Mouse (Mus musculus) thymus, adult 2 months (tissue): Measurements from ENCODE around the gene Stac2. TPM values are rescaled to one million over a fixed set of nuclear protein-coding genes. Genes with fewer than 3 reads are reported as not detected.

Source experiments
- DNase-seq: peaks from one replicate; pipeline ENCODE4 v3.0.0; 2021
- H3K27ac ChIP-seq: fragments of 200-500 bp; 2 replicates; pipeline ENCODE4 v1.5.1; 2012; ENCODE audit warnings: low read length, control low read depth; ENCODE audit not compliant: control insufficient read depth, insufficient read depth
- H3K27me3 ChIP-seq: fragments of 200-500 bp; 2 replicates; pipeline ENCODE4 v1.6.1; 2012; ENCODE audit warnings: mild to moderate bottlenecking, low read length, moderate library complexity, mixed read lengths; ENCODE audit not compliant: control insufficient read depth, insufficient read depth
- H3K36me3 ChIP-seq: fragments of 200-500 bp; 2 replicates; pipeline ENCODE4 v1.6.1; 2012; ENCODE audit warnings: mild to moderate bottlenecking, low read length, moderate library complexity; ENCODE audit not compliant: control insufficient read depth, insufficient read depth
- H3K4me1 ChIP-seq: fragments of 200-500 bp; replicated peaks from 2 replicates; pipeline ENCODE4 v1.6.1; 2012; ENCODE audit warnings: low read length; ENCODE audit not compliant: control insufficient read depth, insufficient read depth
- H3K4me3 ChIP-seq: fragments of 200-500 bp; 2 replicates; pipeline ENCODE4 v1.5.1; 2012; ENCODE audit warnings: mild to moderate bottlenecking, low read length, control low read depth, moderate library complexity; ENCODE audit not compliant: control insufficient read depth, insufficient read depth
- CTCF ChIP-seq: fragments of 200-500 bp; IDR thresholded peaks from 2 replicates; pipeline ENCODE4 v1.5.1; 2012; ENCODE audit warnings: mild to moderate bottlenecking, control low read depth, low read length, moderate library complexity, borderline replicate concordance; ENCODE audit not compliant: control insufficient read depth, poor library complexity, insufficient read depth; ENCODE audit errors: extremely low read depth
- POLR2A ChIP-seq: fragments of 200-500 bp; IDR thresholded peaks from 2 replicates; pipeline ENCODE4 v1.6.1; 2012; ENCODE audit warnings: mild to moderate bottlenecking, low read length, control low read depth, moderate library complexity; ENCODE audit not compliant: control insufficient read depth, poor library complexity, insufficient read depth; ENCODE audit errors: extremely low read depth
- WGBS: fragments of 180-500 bp; shearing (Covaris S2); methylation state at CpG from one replicate; pipeline ENCODE4 v1.1.7; 2018; 5-methylcytosine and 5-hydroxymethylcytosine counted together
- polyA plus RNA-seq: library from polyadenylated mRNA; depleted of rRNA; stranded (reverse); fragments of >200 nt; gene quantifications from 2 replicates; pipeline ENCODE4 v1.2.3, GENCODE M21; 2012

Gene Stac2
- polyA plus RNA-seq, 1 experiment = 0.55 TPM

DNA sequence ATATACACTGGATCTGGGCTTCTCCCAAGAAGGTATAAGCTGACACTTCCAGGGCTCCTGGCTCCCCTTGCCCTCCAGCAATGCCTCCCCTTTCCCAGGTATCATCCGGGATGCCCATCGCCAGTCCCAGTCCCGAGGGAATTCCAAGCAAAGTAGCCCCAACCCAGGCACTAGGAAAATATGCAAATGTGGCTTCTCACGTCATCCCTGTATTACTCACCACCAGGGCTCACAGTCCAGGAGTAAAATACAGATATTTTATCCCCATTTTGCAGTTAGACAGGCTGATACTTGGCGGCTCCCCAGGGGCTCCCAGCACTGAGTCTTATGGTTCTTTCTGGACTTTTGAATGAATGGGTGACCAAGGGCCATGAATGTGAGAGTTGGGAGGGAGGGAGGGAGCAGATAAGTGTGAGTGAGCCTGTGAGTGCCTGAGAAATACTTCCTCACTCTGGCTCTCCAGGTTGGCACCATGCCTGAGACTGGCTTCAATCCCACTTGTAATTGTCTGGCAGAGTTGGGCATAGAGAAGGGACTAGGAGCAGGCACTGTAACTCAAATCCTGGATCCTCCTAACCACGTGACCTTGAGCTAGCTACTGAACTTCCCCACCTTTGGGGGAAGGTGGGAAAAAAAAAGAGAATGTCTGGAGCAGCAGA lies 8.8 kb upstream of the Stac2 start:
- 83% methylated on average over 6 of the region's 6 CpGs for WGBS
- H3K4me3 ChIP-seq = no peak overlapping the region
- H3K36me3 ChIP-seq = no peaks in the 10 kb centered on the region
- no peak overlapping the region for H3K27ac ChIP-seq
- DNase-seq = no peak
- H3K4me1 ChIP-seq = 0 out of 2 replicates have a peak, but pooled peaks cover 3% of the 10 kb centered on the region
- H3K27me3 ChIP-seq = no peaks in the 10 kb centered on the region
- TF ChIP-seq POLR2A (no peak), CTCF (no peak)

- no peak for DNase-seq
- Histone ChIP-seq H3K27ac (no peak overlapping the region), H3K36me3 (no peaks in the 10 kb centered on the region), H3K27me3 (no peaks in the 10 kb centered on the region), H3K4me1 (0 out of 2 replicates have a peak, but pooled peaks cover 3% of the 10 kb centered on the region), H3K4me3 (no peak overlapping the region)
- TF ChIP-seq POLR2A = no peak
- TF ChIP-seq CTCF = no peak
- WGBS = 6% methylated on average over 3 of the region's 3 CpGs
These were observed 8.2 kb upstream of the Stac2 start for GRCm38 (mm10) chr11:98061441-98061840.

GRCm38 (mm10) chr11:98060104-98060692 lies 6.9 kb upstream of the Stac2 start:
- no peak overlapping the region for H3K4me3 ChIP-seq
- 90% methylated on average over 5 of the region's 5 CpGs for WGBS
- DNase-seq = no peak
- no peaks in the 10 kb centered on the region for H3K36me3 ChIP-seq
- H3K4me1 ChIP-seq = 0 out of 2 replicates have a peak, but pooled peaks cover 3% of the 10 kb centered on the region
- TF ChIP-seq CTCF = no peak
- TF ChIP-seq POLR2A = no peak
- H3K27ac ChIP-seq = no peak overlapping the region
- H3K27me3 ChIP-seq = no peaks in the 10 kb centered on the region

DNA sequence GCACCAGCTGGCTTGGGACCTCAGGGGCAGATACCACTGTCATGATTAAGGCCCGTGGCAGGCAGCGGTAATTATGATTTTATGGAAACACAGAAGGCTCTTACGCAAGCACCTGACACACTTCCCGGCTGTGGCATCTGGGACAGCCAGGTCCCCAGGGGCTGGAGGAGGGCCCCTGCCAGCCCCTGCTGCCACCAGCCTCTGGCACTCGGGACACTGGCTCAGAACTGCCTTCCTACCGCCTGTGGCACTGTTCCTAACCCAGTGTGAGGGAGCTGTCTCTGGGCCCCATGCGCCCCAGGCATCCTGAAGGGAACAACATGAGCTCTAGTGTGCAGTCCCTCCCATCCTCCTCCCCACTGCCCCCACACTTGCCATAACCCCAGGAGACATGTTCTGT lies 6.4 kb upstream of the Stac2 start:
- H3K4me1 ChIP-seq = 0 out of 2 replicates have a peak, but pooled peaks cover 3% of the 10 kb centered on the region
- WGBS = 85% methylated on average over 7 of the region's 7 CpGs
- TF ChIP-seq POLR2A = no peak
- no peak for TF ChIP-seq CTCF
- no peak for DNase-seq
- H3K4me3 ChIP-seq = no peak overlapping the region
- H3K36me3 ChIP-seq = no peaks in the 10 kb centered on the region
- no peaks in the 10 kb centered on the region for H3K27me3 ChIP-seq
- H3K27ac ChIP-seq = no peak overlapping the region

DNA sequence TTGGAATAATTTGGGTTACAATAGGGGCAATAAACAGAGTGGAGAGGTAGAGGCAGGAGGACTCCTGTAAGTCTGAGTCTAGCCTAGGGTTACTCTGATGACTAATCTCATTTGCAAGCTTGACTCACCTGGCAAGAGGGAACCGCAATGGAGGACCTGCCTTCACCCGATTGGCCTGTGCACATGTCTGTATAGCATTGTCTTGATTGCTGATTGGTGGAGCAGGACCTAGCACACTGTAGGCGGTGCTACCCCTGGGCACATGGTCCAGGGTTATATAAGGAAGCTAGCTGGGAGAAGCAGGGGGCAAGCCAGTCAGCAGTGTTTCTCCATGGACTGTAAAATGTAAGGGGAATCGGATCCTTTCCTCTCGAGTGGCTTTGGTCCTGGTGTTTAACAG lies 4.7 kb upstream of the Stac2 start:
- H3K4me3 ChIP-seq = no peak overlapping the region
- no peak overlapping the region for H3K27ac ChIP-seq
- TF ChIP-seq CTCF = no peak
- TF ChIP-seq POLR2A = no peak
- no peak for DNase-seq
- peaks cover 1% of the 10 kb centered on the region for H3K27me3 ChIP-seq
- peaks cover 3% of the 10 kb centered on the region; the same call in 1 of the 2 replicates for H3K4me1 ChIP-seq
- H3K36me3 ChIP-seq = no peaks in the 10 kb centered on the region
- 86% methylated on average over 5 of the region's 5 CpGs for WGBS

- TF ChIP-seq CTCF = no peak
- no peak for TF ChIP-seq POLR2A
- H3K27ac ChIP-seq = no peak overlapping the region
- 36% methylated on average over 9 of the region's 9 CpGs for WGBS
- H3K4me3 ChIP-seq = no peak overlapping the region
- H3K4me1 ChIP-seq = peaks cover 8% of the 10 kb centered on the region; the same call in 1 of the 2 replicates
- no peak for DNase-seq
- peaks cover 5% of the 10 kb centered on the region for H3K27me3 ChIP-seq
- H3K36me3 ChIP-seq = no peaks in the 10 kb centered on the region
These were observed 4.2 kb upstream of the Stac2 start for GRCm38 (mm10) chr11:98057466-98057865.
